Mouse (Mus musculus) midbrain, embryonic 12.5 days (tissue): Measurements from ENCODE around the gene Gm20909. TPM values are rescaled to one million over a fixed set of nuclear protein-coding genes. Genes with fewer than 3 reads are reported as not detected.
"Not testable (repeated sequence)": the region's sequence is repeated elsewhere in the genome, so short reads cannot be mapped to it uniquely, and the experiment has no call there.

Source experiments
- ATAC-seq: fragments of 200-750 bp; cut with Nextera tagmentation; 2 replicates; pipeline ENCODE4 v1.8.0; 2017; ENCODE audit warnings: low read depth, moderate TSS enrichment, moderate library complexity; ENCODE audit not compliant: low FRiP score
- H3K27ac ChIP-seq: fragments of 300-500 bp; sonication (generic); replicated peaks from 2 replicates; pipeline ENCODE4 v1.5.1; 2016; ENCODE audit warnings: mild to moderate bottlenecking
- H3K27me3 ChIP-seq: fragments of 300-500 bp; sonication (generic); 2 replicates; pipeline ENCODE4 v1.6.1; 2016; ENCODE audit warnings: mild to moderate bottlenecking
- H3K36me3 ChIP-seq: fragments of 300-500 bp; sonication (generic); 2 replicates; pipeline ENCODE4 v1.6.1; 2016
- H3K4me1 ChIP-seq: fragments of 300-500 bp; sonication (generic); 2 replicates; pipeline ENCODE4 v1.6.1; 2016
- H3K4me2 ChIP-seq: fragments of 300-500 bp; sonication (generic); replicated peaks from 2 replicates; pipeline ENCODE4 v1.6.1; 2016; ENCODE audit warnings: mild to moderate bottlenecking, moderate library complexity
- H3K4me3 ChIP-seq: fragments of 300-500 bp; sonication (generic); 2 replicates; pipeline ENCODE4 v1.5.1; 2016; ENCODE audit warnings: mild to moderate bottlenecking
- H3K9ac ChIP-seq: fragments of 300-500 bp; sonication (generic); replicated peaks from 2 replicates; pipeline ENCODE4 v1.6.1; 2016; ENCODE audit warnings: mild to moderate bottlenecking, moderate library complexity
- H3K9me3 ChIP-seq: fragments of 300-500 bp; sonication (generic); 2 replicates; pipeline ENCODE4 v1.6.1; 2016; ENCODE audit warnings: mild to moderate bottlenecking
- WGBS: fragments of 180-500 bp; shearing (Covaris S2); methylation state at CpG from one replicate; pipeline ENCODE4 v1.1.7; 2016; 5-methylcytosine and 5-hydroxymethylcytosine counted together
- polyA plus RNA-seq: library from polyadenylated mRNA; unstranded; fragments of >200 nt; fragmentation: Nextera tagmentation; extraction: Ambion mirVana; gene quantifications from 2 replicates; pipeline ENCODE4 v1.2.1, GENCODE M21; 2016

The Gm20909 gene
- polyA plus RNA-seq, result not detected in 2 replicates

DNA sequence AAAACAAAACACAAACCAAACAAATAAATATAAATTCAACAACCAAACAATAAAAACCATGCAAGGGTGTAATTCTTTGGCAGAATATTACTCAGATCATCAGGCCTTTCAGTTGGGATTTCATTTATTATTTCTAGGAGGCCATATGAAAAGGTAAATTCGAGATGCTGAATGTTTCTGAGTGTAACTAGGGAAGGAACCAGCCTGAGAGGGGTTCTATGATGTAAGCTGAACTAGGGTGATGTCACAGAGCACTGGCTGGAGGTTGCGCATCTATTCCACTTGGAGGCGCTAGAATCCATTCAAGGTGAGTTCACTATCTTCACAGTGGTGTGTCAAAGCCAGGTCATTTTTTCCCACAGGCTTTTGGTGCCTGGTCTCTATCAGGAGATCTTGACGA lies at the start of gene Gm20909:
TSS of gene Gm20909 (plus strand) at position 301 of the 400 bp plus-strand sequence.
- H3K4me3 ChIP-seq, H3K36me3 ChIP-seq, H3K27ac ChIP-seq, H3K9ac ChIP-seq, H3K27me3 ChIP-seq, H3K4me1 ChIP-seq, H3K9me3 ChIP-seq, H3K4me2 ChIP-seq, ATAC-seq: not testable (repeated sequence)
- WGBS, result no CpG with 5 or more reads among the region's 4 CpGs

Other genes with a start within 250 kb of the Gm20909 start
- not detected in 2 replicates for gene Gm29866, start 170.9 kb upstream of the Gm20909 start, polyA plus RNA-seq
- gene Gm20865, start 77.0 kb downstream of the Gm20909 start, polyA plus RNA-seq, result not detected in 2 replicates